In genomic region chr6:142485478-142486123, GRCm38 (mm10) we compare ENCODE assay signal across 1 mouse cellular context.
TF ChIP-seq lines count a peak whose summit lies in the region.

No protein-coding gene starts in this region.

TF ChIP-seq in CH12.LX, 34 proteins besides CTCF, POLR2A, EP300 and RAD21 (continued from another document):
- TF ChIP-seq JUND (conservative IDR thresholded peaks at IDR 0.05; ENCODE audit: low read depth, low read length) (no peak), MEF2A (IDR thresholded peaks at IDR 0.05; ENCODE audit: borderline replicate concordance, low read depth, low read length) (no peak), ZMIZ1 (IDR thresholded peaks at IDR 0.05; ENCODE audit: low read depth, low read length) (no peak), CHD2 (IDR thresholded peaks at IDR 0.05; ENCODE audit: low read length) (no peak), IRF4 (IDR thresholded peaks at IDR 0.05; ENCODE audit: low read depth, low read length) (no peak)
